Mouse (Mus musculus) small intestine, adult 2 months (tissue): ENCODE results near the gene Utp15.

ENCODE experiments used
- CTCF ChIP-seq: fragments of 200-500 bp; IDR thresholded peaks from 2 replicates; pipeline ENCODE4 v1.5.1; 2012; ENCODE audit warnings: low read depth, mild to moderate bottlenecking, control low read depth, inconsistent platforms, low read length, moderate library complexity, mixed read lengths; ENCODE audit not compliant: insufficient replicate concordance, insufficient read length; ENCODE audit errors: extremely low read depth
- POLR2A ChIP-seq: fragments of 200-500 bp; IDR thresholded peaks from 2 replicates; pipeline ENCODE4 v1.6.1; 2012; ENCODE audit warnings: low read depth, mild to moderate bottlenecking, control low read depth, inconsistent platforms, low read length, moderate library complexity

DNA sequence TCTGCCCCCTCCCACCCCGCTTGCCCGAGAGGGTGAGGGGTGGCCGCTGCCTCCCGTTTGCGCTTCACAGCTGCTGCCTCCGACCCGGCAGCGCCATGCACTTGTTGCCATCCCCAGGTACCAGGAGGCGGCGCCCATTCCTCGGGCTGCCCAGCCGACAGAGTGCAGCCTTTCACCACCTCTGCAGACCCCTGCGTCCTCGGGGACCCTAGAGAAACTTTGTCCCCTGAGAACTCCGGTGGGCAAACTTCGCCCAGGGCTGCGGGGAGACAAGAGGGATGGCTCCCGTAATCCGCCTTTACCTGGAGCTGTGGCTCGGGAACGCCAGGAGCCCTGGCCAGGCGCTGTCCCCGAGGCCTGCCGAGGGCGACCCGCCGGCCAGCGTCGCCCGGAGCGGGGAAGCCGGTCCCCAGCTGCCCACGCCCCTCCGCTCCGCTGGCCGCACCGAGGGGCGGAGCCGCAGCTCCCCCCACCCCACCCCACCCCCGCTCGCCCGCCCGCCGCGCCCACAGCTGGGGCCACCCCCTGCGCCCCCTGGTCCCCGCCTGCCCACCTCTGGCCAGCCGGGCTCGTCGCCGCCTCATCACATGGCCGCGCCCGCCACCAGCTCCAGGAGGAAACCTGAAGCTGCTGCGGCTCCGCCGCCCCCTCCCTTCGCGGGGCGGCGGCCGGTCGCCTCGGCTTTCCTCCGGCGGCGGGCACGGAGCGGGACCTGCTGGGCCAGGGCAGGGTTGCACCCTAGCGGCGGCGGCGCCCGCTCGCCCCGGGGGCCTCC lies 56.9 kb downstream of the Utp15 start, which contains the start of gene Arhgef28:
- TF ChIP-seq POLR2A, result no peak
- peak; percentile 51; the same call in 1 of the 2 replicates for TF ChIP-seq CTCF
